Mouse (Mus musculus) CD4-positive naive resting alpha-beta T cell, adult 57 days (primary cell): ENCODE data around the gene Yeats4. TPM values are rescaled to one million over a fixed set of nuclear protein-coding genes. Genes with fewer than 3 reads are reported as not detected.

Experiments
- total RNA-seq: library from RNA; stranded (reverse); gene quantifications from one replicate; pipeline ENCODE4 v1.2.4, GENCODE M21; 2023

Yeats4 gene
- total RNA-seq = 72.3 TPM

DNA sequence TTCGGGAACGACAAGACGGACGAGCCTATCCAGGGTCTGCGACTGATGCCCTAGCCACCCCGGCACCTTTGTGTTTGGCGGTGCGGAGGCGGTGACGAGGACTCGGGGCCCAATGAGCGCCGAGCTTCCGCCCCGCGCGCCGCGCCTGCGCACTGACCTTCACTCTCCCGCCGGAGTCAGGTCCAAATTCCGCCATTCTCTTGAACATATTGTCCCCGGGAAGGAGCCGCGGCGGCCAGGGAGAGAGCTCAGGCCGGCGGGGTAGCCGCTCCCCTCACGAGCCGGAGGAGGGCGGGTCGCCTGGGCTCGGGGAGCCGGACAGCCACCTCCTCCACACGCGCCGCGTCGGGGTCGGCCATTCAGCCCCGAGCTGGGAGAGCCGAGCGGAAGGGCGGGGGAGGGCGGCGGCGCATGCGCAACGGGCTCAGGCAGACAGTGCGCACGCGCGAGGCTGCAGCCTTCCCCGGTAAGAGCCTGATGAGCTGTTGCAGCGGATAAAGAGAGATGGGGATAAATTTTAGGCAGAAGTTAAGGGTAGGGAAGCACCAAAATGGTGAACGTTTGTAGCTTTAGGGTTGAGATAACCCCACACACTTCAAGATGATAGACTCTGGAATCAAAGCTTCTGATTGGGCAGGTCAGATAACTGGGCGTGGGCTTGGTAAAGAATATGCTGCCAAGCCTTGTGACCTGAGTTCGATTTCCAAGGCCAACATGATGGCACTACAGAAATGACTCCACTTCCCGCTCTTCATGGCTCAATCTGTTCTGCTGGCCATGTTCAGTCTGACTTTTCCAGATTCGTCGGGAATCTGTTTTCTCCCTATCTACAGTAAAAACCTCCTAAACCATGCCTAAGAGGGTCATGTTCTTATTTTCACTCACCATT lies at the start of gene Yeats4:
Gene Yeats4, minus strand, starts transcription at position 406 of the 889 bp plus-strand sequence.

DNA sequence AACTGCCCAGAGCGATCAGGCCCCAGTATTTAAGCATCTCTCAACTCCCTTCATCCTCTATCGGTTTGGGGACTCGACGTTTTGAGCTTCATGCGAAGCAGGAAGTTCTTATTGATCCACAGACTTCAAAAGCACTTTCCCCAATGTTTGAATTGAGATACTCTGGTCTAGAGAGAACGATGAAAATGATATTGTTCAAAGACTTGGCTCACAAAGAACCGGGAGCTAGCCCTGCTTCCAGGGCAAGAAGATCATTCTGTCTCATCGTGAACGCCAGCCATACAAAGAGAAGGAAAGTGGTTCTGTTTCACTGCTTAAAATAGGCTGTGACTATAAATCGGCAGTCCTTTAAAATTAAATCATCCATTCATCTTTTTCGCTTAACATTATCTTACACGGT lies 14.3 kb upstream of the Yeats4 start, which contains the start of gene 9530003J23Rik:
Gene 9530003J23Rik, minus strand, starts transcription at position 101 of the 400 bp plus-strand sequence.

Other genes with a start within 250 kb of the Yeats4 start
- not detected for gene Best3, start 238.2 kb downstream of the Yeats4 start, total RNA-seq
- gene Lrrc10, start 179.2 kb downstream of the Yeats4 start, total RNA-seq = not detected
- gene Cct2, start 160.7 kb downstream of the Yeats4 start, total RNA-seq = 243 TPM
- gene Frs2, start 76.0 kb downstream of the Yeats4 start, total RNA-seq = 33.2 TPM
- not detected for gene 9530003J23Rik, start 14.2 kb upstream of the Yeats4 start, total RNA-seq
- gene Lyz2, start 57.8 kb upstream of the Yeats4 start, total RNA-seq = 89.0 TPM
- gene Lyz1, start 68.4 kb upstream of the Yeats4 start, total RNA-seq = 10.0 TPM
- gene Cpsf6, start 155.5 kb upstream of the Yeats4 start, total RNA-seq = 114 TPM